Mouse (Mus musculus) kidney, postnatal 0 days (tissue): Measurements from ENCODE around the gene Shank1. TPM values are rescaled to one million over a fixed set of nuclear protein-coding genes. Genes with fewer than 3 reads are reported as not detected.

Experiments used
- ATAC-seq: fragments of 200-750 bp; cut with Nextera tagmentation; replicated peaks from 2 replicates; pipeline ENCODE4 v1.8.0; 2017; ENCODE audit warnings: low read depth, moderate number of reproducible peaks, moderate TSS enrichment, moderate library complexity; ENCODE audit not compliant: low FRiP score
- DNase-seq: peaks from one replicate; pipeline ENCODE4 v3.0.0-alpha.2; 2016; ENCODE audit warnings: low spot score
- H3K27ac ChIP-seq: fragments of 300-500 bp; sonication (generic); 2 replicates; pipeline ENCODE4 v1.5.1; 2014; ENCODE audit warnings: mild to moderate bottlenecking
- H3K27me3 ChIP-seq: fragments of 300-500 bp; sonication (generic); 2 replicates; pipeline ENCODE4 v1.6.1; 2014; ENCODE audit warnings: low read length, mixed read lengths; ENCODE audit not compliant: insufficient read depth
- H3K36me3 ChIP-seq: fragments of 300-500 bp; sonication (generic); 2 replicates; pipeline ENCODE4 v1.6.1; 2014; ENCODE audit warnings: low read length, mixed read lengths; ENCODE audit not compliant: insufficient read depth
- H3K4me1 ChIP-seq: fragments of 300-500 bp; sonication (generic); replicated peaks from 2 replicates; pipeline ENCODE4 v1.6.1; 2014; ENCODE audit warnings: antibody characterized with exemption, low read length, mixed read lengths; ENCODE audit not compliant: insufficient read depth
- H3K4me2 ChIP-seq: fragments of 300-500 bp; sonication (generic); 2 replicates; pipeline ENCODE4 v1.6.1; 2014; ENCODE audit warnings: mild to moderate bottlenecking, low read length, moderate library complexity, mixed read lengths
- H3K4me3 ChIP-seq: fragments of 300-500 bp; sonication (generic); replicated peaks from 2 replicates; pipeline ENCODE4 v1.5.1; 2014; ENCODE audit warnings: low read depth, low read length
- H3K9ac ChIP-seq: fragments of 300-500 bp; sonication (generic); 2 replicates; pipeline ENCODE4 v1.6.1; 2014; ENCODE audit warnings: low read depth, low read length
- H3K9me3 ChIP-seq: fragments of 300-500 bp; sonication (generic); replicated peaks from 2 replicates; pipeline ENCODE4 v1.6.1; 2016; ENCODE audit warnings: low read length, inconsistent platforms, mixed read lengths
- CTCF ChIP-seq: IDR thresholded peaks from 2 replicates; pipeline ENCODE4 v1.5.1; 2016; ENCODE audit warnings: antibody characterized with exemption, low read depth, mild to moderate bottlenecking, moderate library complexity
- WGBS: fragments of 180-500 bp; shearing (Covaris S2); extraction: QIAGEN DNeasy Blood & Tissue Kit; methylation state at CpG from one replicate; pipeline ENCODE4 v1.1.7; 2014; 5-methylcytosine and 5-hydroxymethylcytosine counted together
- polyA plus RNA-seq: library from polyadenylated mRNA; unstranded; fragments of >200 nt; fragmentation: Nextera tagmentation; extraction: Ambion mirVana; gene quantifications from 2 replicates; pipeline ENCODE4 v1.2.1, GENCODE M21; 2015

Gene Shank1
- polyA plus RNA-seq, 1 experiment from 2014 or later = 0.68 TPM

- H3K4me1 ChIP-seq = no peaks in the 10 kb centered on the region
- no peak overlapping the region for H3K4me3 ChIP-seq
- no peaks in the 10 kb centered on the region for H3K27me3 ChIP-seq
- no peaks in the 10 kb centered on the region for H3K9me3 ChIP-seq
- WGBS = 13% methylated on average over 3 of the region's 3 CpGs
- H3K9ac ChIP-seq = no peak overlapping the region
- peak; percentile 70 for TF ChIP-seq CTCF
- no peaks in the 10 kb centered on the region for H3K36me3 ChIP-seq
- DNase-seq (peak; percentile 51), ATAC-seq (peak; percentile 56)
- no peak overlapping the region for H3K27ac ChIP-seq
- H3K4me2 ChIP-seq = no peak overlapping the region
Observed at GRCm38 (mm10) chr7:44398570-44398969, 88.5 kb downstream of the Shank1 start.

- DNase-seq (no peak), ATAC-seq (no peak)
- Histone ChIP-seq H3K9me3 (no peaks in the 10 kb centered on the region), H3K4me2 (no peak overlapping the region), H3K27me3 (no peaks in the 10 kb centered on the region), H3K9ac (no peak overlapping the region), H3K36me3 (no peaks in the 10 kb centered on the region), H3K4me1 (no peaks in the 10 kb centered on the region), H3K4me3 (no peak overlapping the region), H3K27ac (no peak overlapping the region)
- WGBS = 75% methylated on average over 6 of the region's 6 CpGs
- no peak for TF ChIP-seq CTCF
Observed at GRCm38 (mm10) chr7:44401673-44402072, 91.6 kb downstream of the Shank1 start.

GRCm38 (mm10) chr7:44405346-44406014 is 95.4 kb downstream of the Shank1 start:
- 3% methylated on average over 27 of the region's 27 CpGs for WGBS
- DNase-seq = peak; percentile 99
- TF ChIP-seq CTCF = peak; percentile 29; the same call in 1 of the 2 replicates

GRCm38 (mm10) chr7:44406015-44406355 is 95.9 kb downstream of the Shank1 start:
- H3K4me2 ChIP-seq = no peak overlapping the region
- 0% methylated on average over 5 of the region's 5 CpGs for WGBS
- no peak overlapping the region for H3K27ac ChIP-seq
- H3K4me1 ChIP-seq = no peaks in the 10 kb centered on the region
- H3K4me3 ChIP-seq = no peak overlapping the region
- DNase-seq = no peak
- H3K9me3 ChIP-seq = no peaks in the 10 kb centered on the region
- no peak for ATAC-seq
- H3K27me3 ChIP-seq = no peaks in the 10 kb centered on the region
- TF ChIP-seq CTCF = no peak
- no peak overlapping the region for H3K9ac ChIP-seq
- H3K36me3 ChIP-seq = no peaks in the 10 kb centered on the region

More at GRCm38 (mm10) chr7:44405346-44406014, 95.4 kb downstream of the Shank1 start:
- H3K4me2 ChIP-seq = peak overlapping the region; percentile 49
- H3K9me3 ChIP-seq = no peaks in the 10 kb centered on the region
- H3K4me3 ChIP-seq = peak overlapping the region; percentile 23
- no peaks in the 10 kb centered on the region for H3K4me1 ChIP-seq
- H3K9ac ChIP-seq = no peak overlapping the region
- no peaks in the 10 kb centered on the region for H3K36me3 ChIP-seq
- H3K27ac ChIP-seq = peak overlapping the region; percentile 56; the same call in 1 of the 2 replicates
- peak; percentile 95 for ATAC-seq
- H3K27me3 ChIP-seq = no peaks in the 10 kb centered on the region

Other genes starting within 250 kb of the Shank1 start
- not detected in 2 replicates for gene Klk1b21, start 207.9 kb upstream of the Shank1 start, polyA plus RNA-seq
- 0.18 TPM in 1 of 2 replicates, not detected in the other for gene Klk1b22, start 197.6 kb upstream of the Shank1 start, polyA plus RNA-seq
- not detected in 2 replicates for gene Klk1b16, start 173.5 kb upstream of the Shank1 start, polyA plus RNA-seq
- gene Klk1b24, start 122.0 kb upstream of the Shank1 start, polyA plus RNA-seq = 0.17 and 0.74 TPM in 2 replicates
- 0.36 and 0.47 TPM in 2 replicates for gene Klk1b3, start 112.1 kb upstream of the Shank1 start, polyA plus RNA-seq
- gene Klk1b4, start 102.8 kb upstream of the Shank1 start, polyA plus RNA-seq = 0.18 and 0.23 TPM in 2 replicates
- gene Klk1b5, start 94.3 kb upstream of the Shank1 start, polyA plus RNA-seq = 0.33 and 0.71 TPM in 2 replicates
- gene Klk1, start 84.9 kb upstream of the Shank1 start, polyA plus RNA-seq = 83.3 and 125 TPM in 2 replicates
- not detected in 2 replicates for gene Gm36864, start 74.1 kb upstream of the Shank1 start, polyA plus RNA-seq
- gene 1700028J19Rik, start 63.6 kb upstream of the Shank1 start, polyA plus RNA-seq = 5.7 and 6.0 TPM in 2 replicates
- gene 2410002F23Rik, start 63.5 kb upstream of the Shank1 start, polyA plus RNA-seq = 125 and 133 TPM in 2 replicates
- not detected in 2 replicates for gene Acp4, start 52.9 kb upstream of the Shank1 start, polyA plus RNA-seq
- gene Gm15517, start 48.8 kb upstream of the Shank1 start, polyA plus RNA-seq = not detected in 2 replicates
- gene Clec11a, start 3.4 kb upstream of the Shank1 start, polyA plus RNA-seq = 5.1 and 6.0 TPM in 2 replicates
- gene Syt3, start 73.8 kb downstream of the Shank1 start, polyA plus RNA-seq = 3.3 and 3.5 TPM in 2 replicates
- gene 1700008O03Rik, start 75.6 kb downstream of the Shank1 start, polyA plus RNA-seq = 1.3 and 1.4 TPM in 2 replicates
- gene Lrrc4b, start 118.8 kb downstream of the Shank1 start, polyA plus RNA-seq = 0.26 and 0.42 TPM in 2 replicates
- 5.4 and 5.8 TPM in 2 replicates for gene Aspdh, start 155.1 kb downstream of the Shank1 start, polyA plus RNA-seq
- gene Josd2, start 157.7 kb downstream of the Shank1 start, polyA plus RNA-seq = 51.1 and 52.4 TPM in 2 replicates
- gene Emc10, start 186.3 kb downstream of the Shank1 start, polyA plus RNA-seq = 113 and 136 TPM in 2 replicates
- gene Fam71e1, start 186.3 kb downstream of the Shank1 start, polyA plus RNA-seq = 17.1 and 19.2 TPM in 2 replicates
- gene Mybpc2, start 214.4 kb downstream of the Shank1 start, polyA plus RNA-seq = 0.08 and 0.11 TPM in 2 replicates
- gene Spib, start 221.8 kb downstream of the Shank1 start, polyA plus RNA-seq = 0.04 and 0.14 TPM in 2 replicates
- gene Pold1, start 238.6 kb downstream of the Shank1 start, polyA plus RNA-seq = 38.0 and 45.9 TPM in 2 replicates
- gene Nr1h2, start 243.7 kb downstream of the Shank1 start, polyA plus RNA-seq = 80.6 and 83.0 TPM in 2 replicates